Mouse (Mus musculus) T-helper 1 cell (primary cell): Measurements from ENCODE around the gene Jund.

ENCODE experiments used
- in situ Hi-C: fragments of 300-600 bp; cut with MboI, MseI; formaldehyde crosslinking; loops from one replicate; pipeline ENCODE4 v1.15.1; 2025; ENCODE audit warnings: high pct_unique_total_duplicates

Gene Jund

DNA sequence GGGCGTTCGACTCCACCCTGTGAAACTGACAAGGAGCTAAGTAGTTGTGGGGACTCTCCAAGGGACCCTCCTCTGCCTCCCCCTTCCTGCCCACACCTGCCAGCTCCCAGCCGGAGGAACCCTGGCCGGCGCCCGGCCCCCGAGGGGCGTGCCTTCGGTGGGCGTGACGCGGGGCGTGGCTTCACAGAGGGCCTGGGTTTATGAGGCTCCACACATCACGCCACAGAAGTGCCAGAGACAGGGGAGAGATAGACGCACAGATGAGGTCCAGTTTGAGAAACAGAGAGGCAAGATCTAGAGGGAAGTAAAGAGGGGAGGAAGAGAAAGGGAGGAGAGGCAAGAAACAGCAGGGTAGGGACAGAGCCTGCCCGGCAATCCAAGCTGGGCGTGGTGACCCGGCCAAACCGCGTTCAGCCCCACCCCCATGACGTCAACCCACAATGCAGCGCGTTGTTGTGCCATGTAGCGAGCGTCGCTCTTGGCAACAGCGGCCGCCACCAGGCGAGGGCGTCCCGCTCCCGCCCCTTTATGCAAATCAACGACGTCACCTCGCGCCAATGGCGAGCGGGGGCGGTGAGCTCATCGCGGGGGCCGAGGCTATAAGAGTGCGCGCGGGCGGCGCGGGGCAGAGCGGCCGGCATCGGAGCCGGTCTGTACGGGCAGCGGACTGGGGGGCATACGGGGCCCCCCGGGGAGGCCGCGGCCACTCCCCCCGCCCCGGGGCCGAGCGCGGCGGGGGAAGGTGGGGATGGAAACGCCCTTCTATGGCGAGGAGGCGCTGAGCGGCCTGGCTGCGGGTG lies at the start of gene Jund:
Gene Jund (plus strand): TSS at position 640 of the 800 bp plus-strand sequence.
- in situ Hi-C loops = no loop called here

DNA sequence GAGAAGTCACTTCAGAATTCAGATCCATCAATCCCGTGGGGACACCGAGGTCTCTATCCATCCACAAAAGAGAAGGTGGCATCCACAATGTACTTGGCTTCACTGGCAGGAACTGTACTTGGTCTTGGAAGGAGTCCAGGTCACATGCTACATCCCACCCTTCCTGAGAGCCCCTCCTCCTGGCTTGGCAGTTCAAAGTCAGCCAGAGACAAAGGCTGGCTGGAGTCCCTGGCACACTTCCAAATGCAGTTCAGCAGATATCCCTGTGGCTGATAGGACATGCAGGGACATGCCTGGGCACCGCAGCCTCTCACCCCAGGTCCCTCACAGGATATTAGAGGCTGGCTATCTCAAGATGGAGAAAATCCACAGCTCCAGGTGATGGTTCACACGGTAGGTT lies 49.4 kb upstream of the Jund start:
- in situ Hi-C loops = no loop called here

DNA sequence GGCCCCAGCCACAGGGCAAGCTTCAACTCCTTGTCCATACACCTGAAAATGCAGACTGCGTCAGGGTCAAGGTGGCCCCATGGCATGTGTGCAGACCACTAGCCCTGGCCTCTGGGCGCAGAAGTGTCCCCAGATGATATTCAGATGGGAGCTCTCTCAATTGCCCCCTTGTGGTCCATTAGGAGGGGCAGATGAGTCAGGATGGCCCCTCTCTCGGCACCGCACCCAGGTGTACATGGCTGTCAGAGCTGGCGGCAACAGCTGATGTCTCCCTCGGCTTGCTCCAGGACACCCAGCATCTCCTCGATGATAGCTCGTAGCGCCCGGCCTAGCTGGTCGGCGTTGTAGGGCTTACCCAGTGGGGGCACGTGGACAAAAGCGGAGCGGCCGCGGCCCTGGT lies 48.4 kb upstream of the Jund start:
- in situ Hi-C loops = no loop called here

DNA sequence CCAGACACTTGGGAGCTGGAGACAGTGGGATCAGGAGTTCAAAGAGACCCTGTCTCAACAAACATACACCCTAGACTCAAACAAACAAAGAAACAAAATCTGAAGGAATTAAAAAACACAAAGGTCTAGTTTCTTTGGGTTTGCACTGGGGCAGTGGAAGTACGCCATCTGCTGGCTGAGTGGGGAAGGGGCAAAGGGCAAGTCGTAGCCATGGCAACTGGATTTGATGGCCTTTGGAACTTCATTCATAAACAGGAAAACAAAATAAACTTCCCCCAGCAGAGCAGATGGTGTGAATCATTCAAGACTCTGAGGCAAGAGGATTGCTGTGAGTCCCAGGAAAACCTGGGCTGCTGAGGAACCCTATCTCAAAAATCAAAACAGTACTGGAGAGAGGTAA lies 45.5 kb upstream of the Jund start:
- in situ Hi-C loops = no loop called here

DNA sequence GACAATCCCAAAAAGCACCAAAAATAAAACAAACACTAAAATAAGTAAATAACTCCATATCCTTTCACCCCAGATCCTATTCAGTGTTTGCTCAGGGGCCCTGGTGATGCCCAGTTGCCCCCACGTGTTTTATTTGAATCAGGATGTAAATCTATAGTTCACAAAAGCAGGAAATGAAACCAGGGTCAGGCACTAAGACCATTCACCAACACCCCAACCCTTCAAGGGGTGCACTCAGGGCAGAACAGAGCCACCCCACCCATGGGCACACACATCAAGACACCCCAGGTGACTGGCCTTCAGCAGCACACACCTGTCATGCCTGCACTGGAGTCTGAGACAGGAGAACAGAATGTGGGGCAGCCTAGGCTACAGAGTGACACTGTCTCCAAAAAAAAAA lies 44.6 kb upstream of the Jund start:
- in situ Hi-C loops = no loop called here

DNA sequence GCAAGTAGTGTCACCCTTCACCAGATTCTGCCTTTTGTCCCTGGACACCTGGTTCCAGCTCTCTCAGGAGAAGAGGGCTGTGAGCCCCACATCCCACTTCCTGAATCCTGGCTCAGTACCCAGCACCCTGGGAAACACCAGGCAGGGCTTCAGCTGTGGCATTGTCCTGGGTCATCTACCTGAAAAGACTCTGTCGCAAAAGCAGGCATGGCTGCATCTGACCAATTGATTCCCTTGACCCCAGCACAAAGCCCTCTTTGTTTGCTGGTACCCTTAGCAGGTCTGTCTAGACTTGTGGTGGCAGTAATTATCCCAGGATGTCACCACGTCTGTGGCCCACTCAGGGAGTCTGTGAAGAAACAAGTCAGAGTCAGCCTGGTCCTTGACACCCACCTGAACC lies 43.3 kb upstream of the Jund start:
- in situ Hi-C loops = no loop called here

DNA sequence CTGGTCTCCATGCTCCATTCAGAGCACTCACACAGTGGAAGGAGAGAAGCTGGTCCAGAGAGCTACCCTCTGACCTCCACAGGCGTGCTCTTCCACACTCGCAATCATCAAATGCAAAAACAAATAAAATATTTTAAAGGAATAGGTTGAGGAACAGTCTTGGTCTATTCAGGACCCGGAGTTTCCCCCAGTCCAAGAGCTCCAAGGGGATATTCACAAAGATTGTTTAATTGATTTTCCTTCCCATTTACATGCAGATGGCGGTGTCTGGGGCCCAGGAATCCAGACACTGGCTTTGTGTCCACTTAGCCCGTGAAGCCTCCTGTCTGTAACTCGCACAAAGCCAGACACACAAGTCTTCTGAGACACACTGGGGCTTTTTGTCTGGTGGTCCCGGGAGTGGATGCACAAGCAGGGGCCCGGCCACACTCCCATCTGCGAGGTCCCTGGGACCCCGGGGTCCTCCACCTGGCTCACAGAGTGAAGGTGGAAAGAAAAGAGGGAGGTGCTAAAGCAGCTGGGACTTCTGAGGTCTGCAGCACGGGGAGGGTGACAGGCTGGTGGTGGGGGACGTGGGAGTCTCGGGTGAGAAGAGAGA lies 42.5 kb upstream of the Jund start:
- in situ Hi-C loops = no loop called here

DNA sequence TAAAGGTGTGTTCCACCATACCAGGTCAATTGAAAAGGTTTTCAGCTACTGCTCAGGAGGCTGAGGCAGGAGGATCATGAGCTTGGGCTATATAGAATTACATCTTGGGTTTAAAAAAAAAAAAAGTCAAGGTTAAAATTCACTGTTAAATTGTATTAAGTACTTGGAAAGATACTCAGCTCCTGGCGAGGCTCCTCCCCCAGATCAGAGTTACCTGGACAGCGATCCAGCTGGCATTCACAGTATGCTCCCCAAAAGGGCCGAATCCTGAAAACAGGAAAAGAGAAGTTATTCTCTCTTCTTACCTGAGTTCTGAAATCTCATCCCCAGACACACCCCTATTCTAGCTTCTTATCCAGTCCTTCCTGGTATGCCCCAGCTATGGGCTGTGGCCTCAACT lies 41.5 kb upstream of the Jund start:
- in situ Hi-C loops = no loop called here

DNA sequence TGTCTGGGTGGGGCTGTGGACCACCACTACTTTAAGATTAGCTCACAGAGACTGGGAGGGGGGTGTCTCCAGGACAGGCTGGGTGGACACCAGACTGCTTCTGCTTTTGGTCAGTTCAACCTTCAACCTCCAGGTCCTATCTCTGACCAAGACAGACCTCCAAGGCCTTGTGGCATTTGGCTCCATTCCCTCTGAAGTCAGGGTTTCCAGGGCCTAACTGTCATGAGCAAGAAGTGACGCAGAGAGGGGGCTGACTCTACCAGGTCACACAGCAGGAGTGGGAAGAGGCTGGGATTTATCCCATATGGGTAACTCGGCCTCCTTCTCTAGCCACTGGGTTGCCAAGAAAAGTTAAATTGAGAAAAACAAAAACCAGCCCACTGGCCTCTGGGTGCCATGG lies 41.0 kb upstream of the Jund start:
- in situ Hi-C loops = no loop called here

DNA sequence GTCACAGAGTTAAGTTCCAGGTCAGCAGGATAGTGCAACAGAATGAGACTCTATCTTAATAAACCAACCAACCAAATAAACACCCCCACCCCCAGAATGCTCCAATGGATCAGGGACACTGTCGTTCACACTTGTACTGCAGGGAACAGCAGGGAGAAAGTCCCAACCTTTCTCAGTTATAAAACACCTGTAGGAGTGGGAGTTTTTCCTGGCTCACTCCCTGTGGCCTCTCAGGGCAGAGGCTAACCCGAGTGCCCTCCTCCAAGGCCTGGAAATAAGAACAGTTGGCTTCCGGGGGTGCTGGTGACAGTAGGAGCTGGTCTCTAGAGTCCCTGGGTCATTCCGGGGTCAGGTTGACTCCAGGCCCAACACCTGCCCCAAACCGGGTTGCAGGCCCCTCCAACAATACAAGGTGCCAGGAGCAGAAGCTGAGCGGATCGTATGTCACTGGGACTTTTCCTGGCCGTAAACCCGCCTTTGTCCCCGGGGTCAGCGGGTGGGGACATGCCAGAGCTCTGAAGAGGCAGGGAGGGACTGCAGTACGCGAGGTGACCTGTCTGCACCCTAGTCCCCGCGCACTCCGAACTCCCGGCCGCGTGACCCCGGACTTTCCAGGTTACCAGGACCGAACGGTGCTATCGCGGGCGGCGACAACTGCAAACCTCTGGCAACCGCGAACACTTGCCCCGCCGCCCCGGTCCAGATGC lies 39.7 kb upstream of the Jund start:
- in situ Hi-C loops = no loop called here

DNA sequence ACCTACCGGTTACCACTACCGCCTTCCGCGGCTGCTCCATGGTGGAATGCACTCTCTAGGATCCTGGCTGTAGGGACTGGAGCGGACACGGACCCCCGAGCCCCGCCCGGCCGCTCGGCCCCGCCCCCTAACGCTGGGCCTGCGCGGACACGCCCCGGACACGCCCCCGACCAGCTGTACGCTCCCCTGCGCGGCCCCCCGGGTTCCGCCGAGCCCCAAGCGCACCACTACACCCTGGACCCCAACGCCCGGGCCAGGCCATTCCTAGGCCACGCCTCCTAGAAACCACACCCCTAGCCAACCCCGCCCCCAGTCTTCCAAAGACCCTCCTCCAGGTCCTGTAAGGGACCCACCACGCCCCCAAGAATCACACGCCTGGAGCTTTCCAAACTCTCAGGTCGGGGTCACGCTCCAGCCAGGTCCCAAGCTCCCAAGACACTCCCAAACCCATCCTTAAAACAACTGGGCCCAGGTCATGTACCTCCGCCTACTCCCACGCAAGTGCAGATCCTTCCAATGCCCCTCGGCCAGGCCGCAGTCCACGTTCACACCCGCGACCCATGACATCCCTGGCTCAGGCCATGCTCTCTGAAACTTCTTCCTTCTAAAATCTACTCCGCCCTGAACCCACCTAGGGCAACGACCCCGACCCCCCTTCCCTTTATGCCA lies 39.0 kb upstream of the Jund start:
- in situ Hi-C loops = no loop called here

DNA sequence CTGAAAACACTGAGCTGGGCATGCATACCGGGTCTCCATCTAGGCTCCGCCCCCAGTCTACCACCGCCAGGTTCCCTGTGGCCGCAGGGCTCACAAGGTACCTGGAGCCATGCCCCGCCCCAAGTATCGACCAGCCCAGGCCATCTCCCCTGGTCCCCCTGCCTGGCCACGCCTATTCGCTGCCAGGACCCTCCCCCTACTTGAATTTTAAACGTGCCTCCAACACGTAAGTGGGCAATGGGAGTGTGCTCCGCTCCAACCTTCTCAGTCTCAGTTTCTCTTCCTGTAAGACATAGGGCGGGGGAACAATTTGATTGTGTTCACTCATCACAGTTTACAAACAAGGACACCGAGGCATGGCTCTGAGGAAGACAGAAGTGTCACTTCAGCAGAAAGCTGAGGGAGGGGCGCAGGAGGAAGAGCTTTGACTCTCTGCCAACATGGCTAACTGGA lies 38.5 kb upstream of the Jund start, which contains the start of gene Pgpep1:
Gene Pgpep1 (minus strand): TSS at position 116 of the 453 bp plus-strand sequence.
- in situ Hi-C loops = no loop called here

DNA sequence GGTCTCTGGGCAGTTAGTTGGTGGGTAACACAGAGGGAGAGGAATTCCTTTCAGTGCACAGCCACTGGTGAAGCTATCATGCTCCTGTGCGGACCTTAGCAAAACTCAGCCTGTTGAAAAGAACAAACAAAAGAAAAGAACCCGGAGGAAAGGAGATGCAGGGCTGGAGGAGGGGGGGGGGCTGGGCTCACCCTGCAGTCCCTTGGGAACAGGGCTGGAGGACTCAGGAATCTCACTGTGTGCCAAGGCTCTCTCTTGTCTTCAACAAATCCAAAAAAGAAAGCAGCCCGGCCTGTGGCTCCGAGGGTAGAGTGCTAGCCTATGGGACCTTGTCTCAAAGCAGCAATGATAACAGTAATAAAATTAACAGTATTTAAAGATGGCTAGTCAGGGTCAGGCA lies 35.1 kb upstream of the Jund start:
- in situ Hi-C loops = no loop called here

DNA sequence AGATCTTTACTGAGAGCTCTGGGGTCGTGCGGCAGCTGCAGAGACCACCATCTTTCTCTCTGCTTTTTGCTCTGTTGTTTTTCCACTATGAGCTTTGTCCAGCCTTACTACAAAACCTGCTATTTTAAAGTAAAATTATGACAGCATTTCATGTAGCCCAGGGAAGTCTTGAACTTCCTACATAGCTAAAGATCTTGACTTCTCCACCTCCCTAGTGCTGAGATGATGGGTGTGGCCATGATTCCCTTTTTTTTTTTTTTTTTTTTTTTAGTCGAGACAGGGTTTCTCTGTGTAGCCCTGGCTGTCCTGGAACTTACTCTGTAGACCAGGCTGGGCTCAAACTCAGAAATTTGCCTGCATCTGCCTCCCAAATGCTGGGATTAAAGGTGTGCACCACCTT lies 34.1 kb upstream of the Jund start:
- in situ Hi-C loops = no loop called here

DNA sequence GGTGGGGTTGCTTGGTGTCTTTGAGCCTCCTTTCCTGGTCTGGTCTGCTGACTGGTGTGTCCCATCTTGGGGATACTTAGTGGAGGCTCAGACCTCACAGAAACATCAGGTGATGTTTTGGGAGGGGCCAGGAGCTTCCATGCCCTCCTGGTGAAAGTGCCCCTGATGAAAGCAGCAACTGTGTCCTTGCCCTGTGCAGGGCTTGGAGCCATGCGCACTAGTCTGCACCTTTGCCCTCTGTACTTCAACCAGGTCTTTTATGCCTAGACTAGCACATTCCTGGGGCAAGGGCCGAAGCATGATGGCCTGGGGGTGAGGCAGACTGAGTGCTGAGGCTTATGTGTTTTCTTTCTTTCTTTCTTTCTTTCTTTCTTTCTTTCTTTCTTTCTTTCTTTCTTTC lies 33.1 kb upstream of the Jund start:
- in situ Hi-C loops = no loop called here

DNA sequence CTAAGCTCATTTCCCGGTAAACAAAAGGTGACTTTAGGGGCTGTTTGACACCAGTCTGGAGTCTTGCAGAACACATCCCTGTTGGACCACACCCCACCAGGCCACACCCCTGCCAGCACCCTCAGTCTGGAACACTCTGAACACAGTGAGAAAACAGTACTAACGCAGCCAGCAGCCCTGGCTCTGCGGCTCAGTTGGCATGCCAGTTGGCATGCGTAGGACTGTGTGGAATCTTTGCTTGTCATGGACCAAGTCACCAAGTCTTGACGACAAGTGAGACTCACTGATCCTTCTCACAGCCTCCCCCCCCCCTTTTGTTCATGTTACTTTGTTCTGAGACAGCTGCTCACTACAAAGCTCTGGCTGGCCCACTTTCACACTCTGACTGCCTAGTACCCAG lies 31.7 kb upstream of the Jund start:
- in situ Hi-C loops = no loop called here

DNA sequence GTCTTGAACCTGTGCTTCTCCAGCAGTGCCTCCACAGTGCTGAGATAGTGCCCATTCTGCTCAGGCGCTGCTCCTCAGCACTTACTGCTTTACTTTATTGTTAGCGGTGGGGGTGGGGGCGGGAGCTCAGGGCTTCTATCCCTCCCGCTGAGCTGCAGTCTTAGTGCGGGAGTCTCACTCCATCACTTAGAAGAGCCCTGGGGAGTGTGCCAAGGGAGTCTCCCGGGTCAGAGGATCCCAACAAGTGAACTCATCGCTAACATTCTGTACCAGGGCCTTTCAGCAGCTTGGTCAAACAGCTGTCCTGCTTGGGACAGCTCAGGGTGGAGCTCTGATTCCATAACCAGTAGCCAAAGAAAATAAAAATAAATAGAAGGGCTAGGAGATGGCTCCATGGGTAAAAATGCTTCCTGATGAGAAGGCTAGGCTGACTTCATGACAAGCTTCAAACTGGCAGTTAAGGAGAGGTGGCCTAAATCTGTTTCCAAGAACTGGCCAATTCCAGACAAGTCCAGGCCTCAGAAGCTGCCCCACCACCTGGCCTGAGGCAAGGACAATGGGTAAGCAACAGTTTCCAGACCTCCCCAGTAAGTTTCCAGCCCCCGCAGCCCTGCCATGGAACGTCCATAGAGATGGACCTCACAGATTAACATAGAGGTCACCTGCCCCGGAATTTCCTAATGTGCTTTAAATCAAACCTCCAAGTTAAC lies 27.0 kb upstream of the Jund start:
- in situ Hi-C loops = no loop called here

DNA sequence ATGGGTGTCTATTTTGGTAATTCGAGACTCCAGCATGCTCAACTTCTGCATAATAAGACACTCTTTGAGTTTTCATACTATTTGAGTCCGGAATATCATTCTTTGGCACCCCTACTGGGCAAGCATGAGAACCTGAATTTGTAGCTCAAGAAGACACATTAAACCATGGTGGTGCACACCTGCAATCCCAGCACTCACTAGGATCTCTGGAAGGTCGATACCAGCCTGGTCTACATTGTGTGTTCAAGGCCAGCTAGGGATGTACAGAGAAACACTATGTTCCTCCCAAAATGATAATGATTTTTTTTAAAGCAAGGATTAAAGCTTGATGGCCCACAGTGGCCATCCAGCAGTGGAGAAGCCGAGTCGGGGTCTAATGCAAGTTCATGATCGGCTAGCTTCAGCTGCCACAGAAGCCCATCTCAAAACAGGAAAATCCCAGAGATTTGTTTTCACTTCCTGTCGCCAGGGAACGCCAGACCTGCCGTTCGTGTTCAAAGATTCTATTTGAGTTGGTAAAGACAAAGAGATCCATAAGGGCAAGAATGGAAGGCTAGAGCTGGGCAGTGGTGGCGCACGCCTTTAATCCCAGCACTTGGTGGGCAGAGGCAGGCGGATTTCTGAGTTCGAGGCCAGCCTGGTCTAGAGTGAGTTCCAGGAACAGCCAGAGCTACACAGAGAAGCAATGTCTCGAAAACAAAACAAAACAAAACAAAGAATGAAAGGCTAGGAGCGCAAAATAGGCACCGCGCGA lies 26.2 kb upstream of the Jund start:
- in situ Hi-C loops = no loop called here

DNA sequence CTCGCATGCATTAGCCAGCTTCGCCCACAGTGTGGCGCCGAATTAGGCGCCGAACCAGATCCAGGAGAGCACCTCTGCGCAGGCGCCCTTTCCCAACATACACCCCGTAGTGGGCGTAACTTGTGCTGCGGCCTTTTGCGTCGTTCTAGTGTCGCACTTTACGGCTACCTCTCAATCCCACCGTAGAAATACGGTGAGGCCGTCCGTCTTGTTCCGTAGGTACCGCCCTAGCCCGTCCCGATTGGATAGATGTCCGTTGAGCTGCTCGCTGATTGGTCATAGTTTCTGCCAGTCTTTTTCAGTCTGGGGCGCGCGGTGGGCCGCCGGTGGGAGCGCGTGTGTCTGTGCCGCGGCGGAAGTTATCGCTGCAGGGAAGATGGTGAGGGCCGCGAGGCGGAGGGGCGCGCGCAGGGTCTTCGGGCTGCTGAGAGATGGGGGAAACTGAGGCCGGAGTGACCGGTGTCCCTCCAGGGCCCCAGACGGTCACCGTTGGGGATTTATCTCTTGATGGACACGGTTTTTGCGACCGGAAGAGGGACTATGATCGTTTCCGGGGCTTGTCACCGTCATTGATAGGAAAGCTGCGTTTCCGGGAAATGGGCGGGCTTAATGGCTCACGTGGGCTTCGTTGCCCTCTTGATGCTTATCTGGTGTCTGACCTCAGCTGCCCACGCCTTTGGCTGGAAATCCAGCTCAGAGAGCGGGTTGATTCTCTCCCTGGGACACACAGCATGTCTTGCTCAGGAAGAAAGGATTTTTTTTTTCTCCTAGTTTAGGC lies 25.5 kb upstream of the Jund start, which contains the start of gene Lsm4:
Gene Lsm4 (plus strand): TSS at position 170 of the 778 bp plus-strand sequence.
- in situ Hi-C loops = no loop called here

DNA sequence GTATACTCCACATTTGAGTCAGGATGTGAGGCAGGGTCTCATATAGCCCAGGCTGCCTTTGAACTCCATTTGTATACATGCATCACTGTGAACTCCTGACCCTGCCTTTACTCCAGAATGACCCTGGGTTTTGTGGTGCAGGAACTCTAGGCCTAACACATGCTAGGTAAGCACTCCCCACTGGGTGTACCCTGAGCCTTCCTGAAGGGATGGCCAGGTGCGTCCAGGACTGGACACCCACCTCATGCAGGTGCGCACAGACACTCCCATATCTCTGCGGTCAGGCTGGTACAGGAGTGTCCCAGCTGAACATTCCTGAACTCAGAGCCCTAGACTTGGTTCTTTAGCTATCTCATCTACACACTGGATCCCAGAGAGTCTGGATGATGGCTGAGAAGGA lies 24.6 kb upstream of the Jund start:
- in situ Hi-C loops = no loop called here
